Mouse (Mus musculus) small intestine, adult 2 months (tissue): ENCODE measurements around the gene Cic. TPM values are rescaled to one million over a fixed set of nuclear protein-coding genes. Genes with fewer than 3 reads are reported as not detected.
A peak's percentile ranks its signal among the peaks of the same experiment; 100 is the strongest.

Source experiments
- H3K27ac ChIP-seq: fragments of 200-500 bp; 2 replicates; pipeline ENCODE4 v1.5.1; 2012; ENCODE audit warnings: low read depth, low read length, control low read depth, inconsistent platforms; ENCODE audit not compliant: insufficient read depth
- H3K27me3 ChIP-seq: fragments of 200-500 bp; 2 replicates; pipeline ENCODE4 v1.6.1; 2012; ENCODE audit warnings: mild to moderate bottlenecking, moderate library complexity, low read length, inconsistent platforms; ENCODE audit not compliant: control insufficient read depth, insufficient read depth
- H3K36me3 ChIP-seq: fragments of 200-500 bp; 2 replicates; pipeline ENCODE4 v1.6.1; 2012; ENCODE audit warnings: mild to moderate bottlenecking, low read length, control low read depth, inconsistent platforms; ENCODE audit not compliant: control insufficient read depth, insufficient read depth
- H3K4me1 ChIP-seq: fragments of 200-500 bp; 2 replicates; pipeline ENCODE4 v1.6.1; 2012; ENCODE audit warnings: low read length, inconsistent platforms, mixed read lengths; ENCODE audit not compliant: control insufficient read depth, insufficient read depth, insufficient read length
- H3K4me3 ChIP-seq: fragments of 200-500 bp; 2 replicates; pipeline ENCODE4 v1.5.1; 2012; ENCODE audit warnings: low read depth, mild to moderate bottlenecking, control low read depth, inconsistent platforms, low read length, moderate library complexity
- CTCF ChIP-seq: fragments of 200-500 bp; IDR thresholded peaks from 2 replicates; pipeline ENCODE4 v1.5.1; 2012; ENCODE audit warnings: low read depth, mild to moderate bottlenecking, control low read depth, inconsistent platforms, low read length, moderate library complexity, mixed read lengths; ENCODE audit not compliant: insufficient replicate concordance, insufficient read length; ENCODE audit errors: extremely low read depth
- POLR2A ChIP-seq: fragments of 200-500 bp; IDR thresholded peaks from 2 replicates; pipeline ENCODE4 v1.6.1; 2012; ENCODE audit warnings: low read depth, mild to moderate bottlenecking, control low read depth, inconsistent platforms, low read length, moderate library complexity
- WGBS: fragments of 180-500 bp; shearing (Covaris S2); methylation state at CpG from one replicate; pipeline ENCODE4 v1.1.7; 2018; 5-methylcytosine and 5-hydroxymethylcytosine counted together
- polyA plus RNA-seq: library from polyadenylated mRNA; depleted of rRNA; stranded (reverse); fragments of >200 nt; gene quantifications from 2 replicates; pipeline ENCODE4 v1.2.3, GENCODE M21; 2012

Cic gene
- polyA plus RNA-seq, 1 experiment, result 65.6 TPM

- TF ChIP-seq POLR2A, result no peak
- no peak for TF ChIP-seq CTCF
- WGBS, result 69% methylated on average over 3 of the region's 3 CpGs
These were observed 36.1 kb downstream of the Cic start for GRCm38 (mm10) chr7:25303685-25304006.

DNA sequence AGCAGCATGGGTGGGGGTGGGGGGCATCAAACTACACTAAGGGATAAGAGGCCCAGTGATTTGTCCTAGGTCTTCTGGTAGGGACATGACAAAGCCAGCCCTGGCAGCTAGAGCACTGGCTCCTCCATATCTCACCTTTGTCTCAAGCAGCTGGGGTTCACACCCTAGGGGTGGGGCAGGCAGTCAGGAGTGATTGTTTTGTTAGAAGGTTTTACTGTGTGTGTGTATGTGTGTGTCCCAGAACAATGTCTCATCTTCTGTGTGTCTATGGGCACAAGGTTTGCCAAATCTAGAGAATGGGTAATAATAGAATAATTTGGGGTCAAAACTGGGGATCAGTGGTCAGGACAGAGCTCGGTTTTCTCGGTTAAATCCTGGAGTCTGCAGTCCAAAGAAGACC, 38.0 kb downstream of the Cic start:
- Histone ChIP-seq H3K4me3 (no peak overlapping the region), H3K4me1 (peaks cover 6% of the 10 kb centered on the region), H3K27ac (no peak overlapping the region), H3K27me3 (peaks cover 12% of the 10 kb centered on the region), H3K36me3 (no peaks in the 10 kb centered on the region)
- WGBS, result 2% methylated on average over 2 of the region's 2 CpGs
- no peak for TF ChIP-seq CTCF
- no peak for TF ChIP-seq POLR2A

More at GRCm38 (mm10) chr7:25303685-25304006, 36.1 kb downstream of the Cic start:
- no peak overlapping the region for H3K27ac ChIP-seq
- H3K27me3 ChIP-seq, result peaks cover 12% of the 10 kb centered on the region
- no peak overlapping the region for H3K4me3 ChIP-seq
- no peaks in the 10 kb centered on the region for H3K36me3 ChIP-seq
- peaks cover 6% of the 10 kb centered on the region for H3K4me1 ChIP-seq

DNA sequence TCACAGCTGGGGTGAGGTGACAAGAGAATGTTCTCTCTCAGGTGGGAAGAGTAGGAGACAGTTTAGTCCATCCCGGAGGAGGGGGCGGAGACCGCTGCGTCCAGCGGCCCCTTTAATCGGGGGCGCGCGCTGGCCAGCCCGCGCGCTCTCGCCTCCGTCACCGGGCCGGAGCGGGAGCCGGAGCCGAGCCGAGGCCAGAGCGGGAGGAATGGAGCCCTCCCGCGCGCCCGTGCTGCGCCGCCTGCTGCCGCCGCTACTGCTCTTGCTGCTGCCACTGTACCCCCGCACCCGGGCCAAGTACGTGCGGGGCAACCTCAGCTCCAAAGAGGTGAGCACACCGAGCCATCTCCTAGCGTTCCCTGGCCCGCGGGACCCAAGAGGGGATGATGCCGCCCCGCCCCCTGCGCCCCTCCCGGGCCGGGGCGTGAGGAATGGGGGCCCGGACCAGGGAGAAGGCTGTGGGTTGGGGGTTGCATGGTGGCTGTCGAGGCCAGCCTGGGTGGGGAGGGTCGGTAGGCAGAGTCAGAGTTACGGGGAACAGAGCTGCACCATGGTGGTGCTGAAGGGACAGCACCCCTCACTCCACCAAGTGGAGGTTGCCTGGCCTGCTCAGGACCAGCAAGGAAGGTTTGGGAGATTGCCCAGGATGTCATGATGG, 38.6 kb downstream of the Cic start, which contains the start of gene Tmem145:
TSS of gene Tmem145 (plus strand) at position 151 of the 658 bp plus-strand sequence.
- Histone ChIP-seq H3K36me3 (no peaks in the 10 kb centered on the region), H3K27me3 (peaks cover 14% of the 10 kb centered on the region), H3K27ac (no peak within 1 kb of the TSS), H3K4me3 (peak within 1 kb of the TSS; percentile 62), H3K4me1 (peaks cover 6% of the 10 kb centered on the region)
- TF ChIP-seq POLR2A (no peak), CTCF (no peak)
- under 1% methylated on average over 47 of the region's 47 CpGs for WGBS

GRCm38 (mm10) chr7:25306614-25306996, 39.1 kb downstream of the Cic start:
- TF ChIP-seq CTCF (no peak), POLR2A (no peak)
- 52% methylated on average over 2 of the region's 2 CpGs for WGBS

GRCm38 (mm10) chr7:25308702-25309318, 41.3 kb downstream of the Cic start:
- WGBS, result 53% methylated on average over 17 of the region's 17 CpGs
- peaks cover 6% of the 10 kb centered on the region for H3K4me1 ChIP-seq
- peaks cover 29% of the 10 kb centered on the region for H3K27me3 ChIP-seq
- no peak overlapping the region for H3K27ac ChIP-seq
- no peaks in the 10 kb centered on the region for H3K36me3 ChIP-seq
- TF ChIP-seq POLR2A (no peak), CTCF (no peak)
- H3K4me3 ChIP-seq, result no peak overlapping the region

More at GRCm38 (mm10) chr7:25306614-25306996, 39.1 kb downstream of the Cic start:
- H3K4me1 ChIP-seq, result peaks cover 6% of the 10 kb centered on the region
- no peak overlapping the region for H3K27ac ChIP-seq
- H3K4me3 ChIP-seq, result no peak overlapping the region
- H3K27me3 ChIP-seq, result peaks cover 20% of the 10 kb centered on the region
- H3K36me3 ChIP-seq, result no peaks in the 10 kb centered on the region

- Histone ChIP-seq H3K36me3 (no peaks in the 10 kb centered on the region), H3K4me3 (no peak overlapping the region), H3K4me1 (peaks cover 6% of the 10 kb centered on the region), H3K27me3 (peaks cover 33% of the 10 kb centered on the region), H3K27ac (no peak overlapping the region)
- TF ChIP-seq POLR2A, result no peak
- WGBS, result 81% methylated on average over 9 of the region's 9 CpGs
These were observed 41.9 kb downstream of the Cic start for GRCm38 (mm10) chr7:25309425-25309824.

DNA sequence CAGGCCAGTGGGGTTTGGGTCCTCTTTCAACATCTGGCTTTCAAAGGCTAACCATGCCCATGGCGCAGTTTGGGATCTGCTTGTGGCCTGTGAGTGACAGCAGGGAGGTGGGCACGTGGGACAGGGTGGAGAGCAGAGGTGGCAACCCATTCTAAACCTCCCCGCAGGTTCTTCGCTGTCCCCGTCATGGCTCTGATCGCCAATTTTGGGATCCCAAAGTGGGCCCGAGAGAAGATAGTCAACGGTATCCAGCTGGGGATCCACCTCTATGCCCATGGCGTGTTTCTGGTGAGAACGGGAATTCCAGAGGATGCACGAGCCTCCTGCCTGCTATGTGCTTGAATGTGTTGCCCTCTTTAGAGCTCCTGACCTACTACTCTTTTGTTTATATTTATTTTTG, 43.7 kb downstream of the Cic start:
- no peak overlapping the region for H3K27ac ChIP-seq
- 74% methylated on average over 11 of the region's 11 CpGs for WGBS
- TF ChIP-seq CTCF (no peak), POLR2A (no peak)
- H3K4me3 ChIP-seq, result no peak overlapping the region
- H3K27me3 ChIP-seq, result peaks cover 43% of the 10 kb centered on the region
- peaks cover 14% of the 10 kb centered on the region for H3K4me1 ChIP-seq
- H3K36me3 ChIP-seq, result no peaks in the 10 kb centered on the region
